In the genomic region with DNA sequence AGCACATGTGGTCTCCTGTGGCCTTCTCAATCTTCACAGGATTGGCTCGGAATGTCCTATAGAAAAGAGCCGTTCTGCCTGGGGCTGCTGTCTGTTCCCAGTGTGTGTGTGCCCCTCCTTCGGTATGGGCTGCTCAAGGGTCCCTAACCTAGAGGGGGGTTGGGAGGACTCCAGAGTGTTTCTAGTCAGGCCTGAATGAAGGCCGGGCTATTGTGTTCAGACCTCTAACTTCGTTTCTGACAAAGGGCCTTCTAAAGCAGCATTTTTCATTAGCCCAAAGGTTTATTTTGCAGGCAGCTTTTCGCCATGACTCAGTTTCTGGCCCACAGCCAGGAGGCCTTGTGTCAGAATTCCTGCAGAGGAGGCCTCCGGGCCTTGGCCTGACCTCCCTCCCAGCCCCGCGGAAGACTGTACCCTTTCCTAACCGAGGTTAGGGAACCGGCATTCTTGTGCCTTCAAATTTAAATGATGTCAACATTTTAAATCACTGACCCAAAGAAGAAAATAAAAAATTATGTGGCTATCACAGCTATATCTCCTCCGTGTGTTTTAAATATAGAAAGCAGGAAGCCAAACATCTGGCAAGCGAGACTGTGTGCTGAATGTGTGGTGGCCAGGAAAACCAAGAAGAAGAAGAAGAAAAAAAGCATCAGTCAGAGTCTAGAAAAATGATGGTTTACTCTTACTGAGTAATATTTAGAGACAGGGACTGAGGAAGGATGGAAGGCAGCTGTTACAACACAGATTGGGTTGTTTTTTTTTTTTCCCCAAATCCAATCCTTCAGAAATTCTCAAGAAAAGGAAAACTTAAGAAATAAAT, we compare ENCODE assay signal across 1 mouse cellular context.
A peak's percentile ranks its signal among the peaks of the same experiment; 100 is the strongest.
TF ChIP-seq lines count a peak whose summit lies in the region.

No protein-coding gene starts in this region.

TF ChIP-seq in MEL, 35 proteins besides CTCF, POLR2A, EP300 and RAD21 (continued from another document):
- TF ChIP-seq MEF2A (IDR thresholded peaks at IDR 0.05; ENCODE audit: extremely low read depth, insufficient replicate concordance, low read depth, low read length, poor library complexity, severe bottlenecking) (peak; percentile 62; the same call in 1 of the 2 replicates), CHD2 (IDR thresholded peaks at IDR 0.05; ENCODE audit: low read length) (no peak), USF2 (IDR thresholded peaks at IDR 0.05; ENCODE audit: borderline replicate concordance in 1 of 2, insufficient read depth in 1 of 2, low read depth in 1 of 2, low read length in 2 of 2) (no peak), CHD1 (IDR thresholded peaks at IDR 0.05; ENCODE audit: low read depth, low read length) (no peak), TAL1 (IDR thresholded peaks at IDR 0.05; ENCODE audit: low read length) (no peak), ZMIZ1 (IDR thresholded peaks at IDR 0.05; ENCODE audit: low read depth, low read length) (no peak), RCOR1 (IDR thresholded peaks at IDR 0.05; ENCODE audit: low read depth, low read length) (0 out of 2 replicates have a peak, but pooled peaks have one; percentile 31)
TF ChIP-seq in MEL: peak in this region for 8.
